Mouse (Mus musculus): ENCODE data around the gene Fam219b. TPM values are rescaled to one million over a fixed set of nuclear protein-coding genes. Genes with fewer than 3 reads are reported as not detected.

The Fam219b gene
- total RNA-seq (2021), result 10 to 100 TPM; 19.9 to 25.7 TPM
- long read RNA-seq, experiment 1, transcript Fam219b-202 (5 exons, 3,017 nt), result minor isoform, 6 of 22 reads
- long read RNA-seq, experiment 1, transcript Fam219b-201 (4 exons, 3,001 nt), result major isoform, 9 of 22 reads
- long read RNA-seq, experiment 1, partial matches to known transcripts, result 1 of 22 reads
- long read RNA-seq, experiment 1, other reads (novel, unspliced or antisense), result 5 of 22 reads
- long read RNA-seq, experiment 2, transcript Fam219b-201 (4 exons, 3,001 nt), result minor isoform, 7 of 28 reads
- long read RNA-seq, experiment 2, transcript Fam219b-202 (5 exons, 3,017 nt), result major isoform, 14 of 28 reads
- long read RNA-seq, experiment 2, partial matches to known transcripts, result 0 of 28 reads
- long read RNA-seq, experiment 2, other reads (novel, unspliced or antisense), result 7 of 28 reads

- Histone ChIP-seq H3K4me3 (peak within 1 kb of the TSS; percentile 98), H3K27ac (peak within 1 kb of the TSS; percentile 93)
- no peak for TF ChIP-seq CTCF (conservative IDR thresholded peaks at IDR 0.05)
- DNase-seq (ENCODE audit: low spot score in 2 of 2), result peak; percentile 91 to 94
These were observed at the start of gene Fam219b for GRCm38 (mm10) chr9:57537044-57537727. Fam219b (plus strand) TSS chr9:57537528.

DNA sequence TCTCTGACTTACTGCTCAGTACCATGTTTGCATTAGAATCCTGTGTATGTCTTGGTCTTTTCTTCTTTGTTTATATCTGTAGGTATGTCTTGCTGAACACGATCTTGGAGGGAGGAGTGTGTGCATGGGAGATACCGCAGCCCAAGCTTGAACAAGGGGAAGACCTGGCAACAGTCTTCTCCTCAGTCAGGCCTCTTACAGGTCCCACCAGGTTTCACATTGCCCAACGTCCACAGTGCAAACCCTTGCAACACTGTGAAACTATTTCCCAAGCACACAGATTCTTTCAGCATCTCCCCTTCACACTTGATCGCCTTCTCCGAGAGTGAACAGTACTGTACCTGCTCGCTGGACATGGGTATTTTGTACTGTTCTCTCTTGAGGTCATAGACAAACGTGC lies 49.5 kb upstream of the Fam219b start:
- no peak for DNase-seq (ENCODE audit: low spot score in 2 of 2)
- no peak overlapping the region for H3K27ac ChIP-seq
- H3K4me3 ChIP-seq, result no peak overlapping the region
- no peak for TF ChIP-seq CTCF (conservative IDR thresholded peaks at IDR 0.05)

DNA sequence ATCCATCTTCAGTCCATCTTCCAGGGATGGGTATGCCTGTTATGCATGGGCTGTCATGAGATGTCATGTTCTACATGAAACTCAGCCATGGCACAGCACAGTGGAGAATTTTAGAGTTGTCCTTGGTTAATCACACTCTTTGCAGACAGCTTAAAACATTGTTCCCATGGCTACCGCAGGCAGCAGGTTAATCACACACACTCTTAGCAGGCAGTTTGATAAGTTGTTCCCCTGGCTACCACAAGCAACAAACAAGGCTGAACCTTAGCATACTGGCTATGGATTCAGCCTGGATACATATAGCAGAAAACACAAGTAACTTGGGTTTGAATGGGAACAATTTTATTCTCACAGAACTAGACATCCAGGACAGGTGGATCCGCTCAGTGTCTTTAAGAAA lies 43.8 kb upstream of the Fam219b start:
- no peak overlapping the region for H3K4me3 ChIP-seq
- no peak overlapping the region for H3K27ac ChIP-seq
- TF ChIP-seq CTCF (conservative IDR thresholded peaks at IDR 0.05), result no peak
- no peak for DNase-seq (ENCODE audit: low spot score in 2 of 2)

GRCm38 (mm10) chr9:57494970-57495369 lies 42.4 kb upstream of the Fam219b start:
- Histone ChIP-seq H3K27ac (no peak overlapping the region), H3K4me3 (no peak overlapping the region)
- TF ChIP-seq CTCF (conservative IDR thresholded peaks at IDR 0.05), result no peak

DNA sequence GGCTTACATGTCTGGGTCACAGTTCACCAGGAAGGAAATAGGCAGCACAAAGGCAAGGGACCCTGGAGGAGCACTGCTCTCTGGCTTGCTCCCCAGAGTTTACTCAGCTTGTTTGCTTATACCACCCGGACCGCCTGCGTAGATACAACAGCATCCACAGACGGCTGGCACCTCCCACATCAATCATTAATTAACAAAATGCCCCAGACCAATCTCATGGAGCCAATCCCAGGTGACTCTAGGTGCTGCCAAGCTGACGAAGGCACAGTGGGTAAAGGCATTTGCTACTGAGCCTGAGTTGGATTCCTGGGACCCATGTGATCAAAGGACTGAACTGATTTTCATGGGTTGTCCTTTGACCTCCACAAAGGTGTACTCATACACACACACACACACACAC lies 40.1 kb upstream of the Fam219b start:
- DNase-seq (ENCODE audit: low spot score in 2 of 2), result no peak
- H3K27ac ChIP-seq, result no peak overlapping the region
- no peak overlapping the region for H3K4me3 ChIP-seq
- no peak for TF ChIP-seq CTCF (conservative IDR thresholded peaks at IDR 0.05)

More at GRCm38 (mm10) chr9:57494970-57495369, 42.4 kb upstream of the Fam219b start:
- no peak for DNase-seq (ENCODE audit: low spot score in 2 of 2)

GRCm38 (mm10) chr9:57498536-57498935 lies 38.8 kb upstream of the Fam219b start:
- no peak for TF ChIP-seq CTCF (conservative IDR thresholded peaks at IDR 0.05)
- H3K27ac ChIP-seq, result no peak overlapping the region
- H3K4me3 ChIP-seq, result no peak overlapping the region
- DNase-seq (ENCODE audit: low spot score in 2 of 2), result no peak

DNA sequence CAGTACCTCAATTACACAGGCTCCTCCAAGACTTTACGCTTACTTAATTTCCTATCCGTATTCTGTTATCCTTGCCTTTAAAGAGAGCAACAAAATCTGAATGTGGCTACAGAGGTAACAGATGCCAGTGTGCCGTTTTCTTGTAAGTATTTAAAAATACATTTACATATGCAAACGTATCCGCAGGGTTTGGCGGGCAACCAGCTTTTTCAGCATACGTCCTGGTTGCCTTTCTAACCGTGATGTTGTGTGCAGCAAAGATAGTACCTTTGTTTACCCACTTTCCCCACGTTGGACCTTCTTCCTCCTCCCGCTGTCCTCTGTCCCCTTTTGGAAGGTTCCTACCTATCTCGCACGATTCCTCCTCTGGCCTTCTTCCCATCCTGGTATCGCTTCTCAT lies 35.9 kb upstream of the Fam219b start:
- no peak for TF ChIP-seq CTCF (conservative IDR thresholded peaks at IDR 0.05)
- peak overlapping the region; percentile 51; the same call in 1 of the 2 replicates for H3K27ac ChIP-seq
- DNase-seq (ENCODE audit: low spot score in 2 of 2), result no peak
- H3K4me3 ChIP-seq, result peak overlapping the region; percentile 30

GRCm38 (mm10) chr9:57501861-57502260 lies 35.5 kb upstream of the Fam219b start:
- Histone ChIP-seq H3K4me3 (peak overlapping the region; percentile 30), H3K27ac (peak overlapping the region; percentile 51; the same call in 1 of the 2 replicates)
- peak in 1 of 2 experiments; percentile 36 for DNase-seq (ENCODE audit: low spot score in 2 of 2)
- TF ChIP-seq CTCF (conservative IDR thresholded peaks at IDR 0.05), result no peak

DNA sequence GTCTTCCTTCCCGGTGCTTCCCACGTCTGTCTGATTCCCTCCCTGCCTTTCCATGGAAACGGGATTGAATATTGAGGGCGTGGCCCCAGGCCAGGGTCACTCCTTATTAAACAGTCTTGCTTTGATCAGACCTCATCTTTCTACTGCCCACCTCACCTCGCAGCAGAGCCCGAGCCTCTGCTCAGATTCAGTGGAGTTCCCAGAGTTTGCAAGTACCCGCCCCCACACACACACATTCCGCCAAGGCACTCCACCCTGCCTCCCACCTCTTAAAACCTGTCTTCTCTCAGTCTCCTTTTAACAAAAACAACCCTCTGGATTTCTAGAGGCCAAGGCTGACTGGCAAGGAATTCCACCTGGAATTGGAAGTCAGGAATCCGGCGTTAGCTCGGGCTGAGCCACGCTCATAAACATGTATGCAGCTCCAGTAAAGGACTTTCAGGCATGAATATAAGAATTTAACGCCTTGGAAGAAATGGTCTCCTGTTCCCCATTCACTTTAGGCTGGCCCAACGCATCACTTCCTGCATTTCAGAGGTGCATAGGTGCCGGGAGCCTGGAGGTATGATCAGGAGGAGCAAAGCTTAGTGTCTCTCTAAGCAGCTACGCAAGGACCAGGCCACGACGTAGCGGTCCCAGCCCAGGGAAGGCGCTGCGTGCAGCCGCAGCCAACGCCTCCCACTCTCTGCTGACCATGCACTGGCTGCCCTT lies 34.3 kb upstream of the Fam219b start:
- H3K4me3 ChIP-seq, result peak overlapping the region; percentile 47

DNA sequence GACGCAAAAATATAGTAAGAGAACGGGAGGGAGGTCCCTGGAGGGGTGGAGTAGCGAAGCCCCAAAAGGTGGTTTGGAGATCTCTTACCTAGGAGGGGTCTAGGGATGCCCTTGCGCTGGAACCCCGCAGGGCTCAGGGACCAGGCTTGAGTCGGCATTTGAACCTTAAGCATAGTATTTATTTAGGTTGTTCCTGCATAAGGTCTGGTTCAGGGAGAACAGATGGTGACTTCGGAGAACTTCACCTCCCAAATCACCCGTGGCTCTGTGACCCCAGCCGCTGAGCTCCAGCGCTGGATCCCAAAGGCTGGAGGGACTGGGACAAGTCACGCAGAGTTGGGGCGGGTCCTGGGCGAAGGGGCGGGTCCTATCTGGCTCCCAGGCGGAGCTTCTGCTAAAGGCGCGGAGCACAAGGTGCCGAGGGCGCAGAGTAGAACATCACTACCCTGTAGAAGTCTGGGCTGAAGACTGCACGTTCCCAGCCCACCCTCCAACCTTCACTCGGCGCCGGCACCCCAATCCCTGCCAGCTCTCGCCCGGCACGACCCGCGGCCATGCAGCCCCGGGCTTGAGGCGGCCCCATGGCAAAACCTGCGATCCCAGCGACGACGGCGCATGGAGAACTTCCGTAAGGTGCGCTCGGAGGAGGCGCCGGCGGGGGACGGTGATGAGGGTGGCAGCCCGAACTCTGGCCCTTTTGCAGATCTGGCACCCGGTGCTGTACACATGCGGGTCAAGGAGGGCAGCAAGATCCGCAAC lies 33.5 kb upstream of the Fam219b start, which contains the start of gene Rpp25:
Gene Rpp25 (plus strand): TSS at position 405 of the 759 bp plus-strand sequence.
- H3K27ac ChIP-seq, result peak within 1 kb of the TSS; percentile 46; the same call in 1 of the 2 replicates

More for the DNA sequence above, 34.3 kb upstream of the Fam219b start:
- no peak for TF ChIP-seq CTCF (conservative IDR thresholded peaks at IDR 0.05)
- H3K27ac ChIP-seq, result peak overlapping the region; percentile 46; the same call in 1 of the 2 replicates
- DNase-seq (ENCODE audit: low spot score in 2 of 2), result no peak

GRCm38 (mm10) chr9:57504381-57504700 lies 33.0 kb upstream of the Fam219b start:
- Histone ChIP-seq H3K4me3 (peak overlapping the region; percentile 47), H3K27ac (no peak overlapping the region)
- DNase-seq (ENCODE audit: low spot score in 2 of 2), result no peak
- TF ChIP-seq CTCF (conservative IDR thresholded peaks at IDR 0.05), result peak; percentile 66

More for the DNA sequence above, 33.5 kb upstream of the Fam219b start, which contains the start of gene Rpp25:
- peak within 1 kb of the TSS; percentile 47 for H3K4me3 ChIP-seq
- peak in 1 of 2 experiments; percentile 40 for DNase-seq (ENCODE audit: low spot score in 2 of 2)
- TF ChIP-seq CTCF (conservative IDR thresholded peaks at IDR 0.05), result no peak

DNA sequence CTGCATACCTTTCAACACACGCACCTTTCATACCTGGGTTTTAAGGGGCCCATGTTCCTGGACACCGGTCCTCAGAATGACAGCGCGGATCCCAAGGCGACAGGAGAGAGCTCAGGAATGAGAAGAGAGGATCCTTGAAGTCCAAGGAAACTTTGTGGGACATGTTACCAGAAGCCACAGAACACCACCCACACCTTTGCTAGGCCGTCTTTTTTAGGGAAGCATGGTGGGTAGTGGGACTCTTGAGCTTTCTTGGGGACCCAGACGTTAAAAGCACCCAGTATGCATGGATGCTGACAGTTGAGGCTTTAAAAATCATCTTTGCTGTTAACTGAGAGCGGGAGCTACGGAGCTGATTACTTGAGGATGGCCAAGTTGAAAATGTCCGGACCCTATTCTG lies 32.4 kb upstream of the Fam219b start:
- no peak for TF ChIP-seq CTCF (conservative IDR thresholded peaks at IDR 0.05)
- H3K27ac ChIP-seq, result no peak overlapping the region
- DNase-seq (ENCODE audit: low spot score in 2 of 2), result no peak
- no peak overlapping the region for H3K4me3 ChIP-seq

All from layer of hippocampus, adult 2 months (tissue).